Mouse (Mus musculus): ENCODE data around the gene 4930513O06Rik.

Gene 4930513O06Rik

DNA sequence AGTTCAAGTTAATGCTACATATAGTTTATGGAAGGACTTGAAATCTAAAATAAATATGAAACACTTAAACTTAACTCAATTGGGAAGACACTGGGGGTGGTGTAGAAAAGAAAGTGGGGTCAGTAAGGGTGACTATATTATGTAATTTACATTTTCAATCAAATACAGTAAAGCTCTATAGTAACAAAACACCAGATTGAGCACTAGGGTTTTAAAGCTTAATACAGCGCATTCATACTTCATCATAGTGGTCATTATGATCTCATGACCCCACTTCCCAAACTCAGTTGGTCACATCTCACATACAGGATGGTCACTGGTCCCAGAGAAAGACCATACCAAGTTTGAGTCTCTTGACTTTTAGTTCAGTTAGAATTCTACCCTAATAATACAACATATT, at the start of gene 4930513O06Rik:
Gene 4930513O06Rik (plus strand): TSS at position 301 of the 400 bp plus-strand sequence.
- DNase-seq: no peak

GRCm38 (mm10) chrX:139037666-139038065, 48.4 kb upstream of the 4930513O06Rik start:
- peak; percentile 4 to 50 for DNase-seq

- DNase-seq: no peak
These were observed 46.7 kb upstream of the 4930513O06Rik start for GRCm38 (mm10) chrX:139039314-139039713.

- no peak for DNase-seq
These were observed 44.9 kb upstream of the 4930513O06Rik start for GRCm38 (mm10) chrX:139041148-139041547.

- DNase-seq: peak; percentile 10 to 42
These were observed 34.1 kb upstream of the 4930513O06Rik start for GRCm38 (mm10) chrX:139051976-139052375.

DNA sequence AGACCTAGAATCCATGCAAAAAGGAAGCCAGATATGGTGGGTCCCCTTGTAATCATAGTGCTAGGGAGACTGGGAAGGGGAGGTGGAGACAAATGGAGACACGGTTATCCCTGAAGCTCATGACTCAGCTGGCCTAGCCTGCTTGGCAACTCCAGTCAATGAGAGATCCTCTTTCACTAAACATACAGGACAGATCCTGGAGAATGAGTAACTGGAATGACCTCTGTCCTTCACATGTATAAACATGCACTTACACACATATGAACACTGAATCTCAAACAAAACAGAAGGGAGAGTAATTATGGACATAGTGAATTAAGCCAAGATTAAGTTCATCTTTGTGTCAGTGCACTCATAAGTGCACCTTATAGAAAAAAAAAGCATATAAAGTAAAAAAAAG, 32.9 kb upstream of the 4930513O06Rik start:
- no peak for DNase-seq

- DNase-seq: no peak
These were observed 22.0 kb upstream of the 4930513O06Rik start for GRCm38 (mm10) chrX:139064078-139064477.

DNA sequence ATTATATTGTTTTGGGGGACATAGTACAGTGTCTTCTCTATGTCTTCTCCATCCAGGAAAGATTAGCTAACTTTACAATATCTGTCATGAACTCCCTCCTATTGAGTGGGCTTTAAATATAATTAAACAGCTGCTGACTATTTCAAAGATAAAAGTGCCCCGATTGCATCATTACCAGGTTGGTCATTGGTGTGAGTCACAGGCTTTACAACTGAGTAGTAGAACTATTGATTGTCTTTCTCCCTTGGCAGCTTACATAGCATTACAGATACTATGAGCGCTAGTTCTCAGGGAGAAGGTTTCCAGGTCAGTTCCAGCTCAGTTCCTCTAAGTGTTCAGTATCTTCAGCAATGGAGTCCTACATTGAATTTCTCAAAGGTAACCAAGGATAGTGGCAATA, 7.5 kb upstream of the 4930513O06Rik start:
- DNase-seq: no peak

- no peak for DNase-seq
These were observed 966 bp upstream of the 4930513O06Rik start, which contains the start of gene Serpina7 for GRCm38 (mm10) chrX:139085077-139085476. Gene Serpina7 (minus strand): TSS chrX:139085236.

DNA sequence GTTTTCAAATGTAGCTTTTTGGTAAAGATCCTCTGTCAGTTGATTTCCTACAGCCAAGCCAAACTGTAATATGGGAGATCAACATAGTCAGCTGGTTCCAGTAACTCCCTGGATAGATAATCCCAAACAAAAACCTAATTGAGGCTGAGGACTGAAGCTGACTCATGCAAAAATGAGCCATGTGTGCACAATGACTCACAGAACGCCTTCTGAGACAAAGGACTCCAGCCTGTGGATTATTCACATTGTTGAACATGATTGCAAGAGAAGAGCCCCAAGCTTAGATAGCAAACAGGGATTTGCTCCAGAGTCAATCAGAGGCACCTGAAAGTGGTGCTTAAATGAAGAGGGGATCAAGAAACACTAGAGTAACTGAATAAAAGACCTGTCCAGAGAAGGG, 11.2 kb downstream of the 4930513O06Rik start:
- DNase-seq: no peak

DNA sequence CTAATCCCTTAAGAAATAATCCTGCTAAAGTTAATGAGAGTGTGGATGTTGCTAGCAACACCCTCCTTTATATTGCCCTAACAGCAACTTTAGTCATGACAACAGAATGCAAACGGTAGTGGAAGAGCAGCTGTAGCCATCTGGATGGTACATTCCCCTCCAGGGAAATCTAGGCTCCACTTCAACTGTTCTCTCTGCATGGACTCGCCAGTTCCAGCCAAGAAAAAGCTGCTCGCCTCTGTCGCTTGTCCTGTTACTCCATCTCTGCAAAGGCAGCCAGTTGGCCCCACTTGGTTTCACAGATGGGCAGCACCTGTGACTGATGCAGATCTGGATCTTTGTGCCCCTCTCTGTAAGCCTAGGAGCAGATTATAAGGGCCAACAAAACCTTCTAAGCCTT, 48.0 kb downstream of the 4930513O06Rik start:
- peak; percentile 42 to 68 for DNase-seq
